Mouse (Mus musculus) common myeloid progenitor, adult 5-6 weeks (primary cell): ENCODE results near the gene Fcgr3. TPM values are rescaled to one million over a fixed set of nuclear protein-coding genes. Genes with fewer than 3 reads are reported as not detected.
A peak's percentile ranks its signal among the peaks of the same experiment; 100 is the strongest.

Source experiments
- ATAC-seq: replicated peaks from 2 replicates; pipeline ENCODE4 v1.8.0; 2016; ENCODE audit warnings: low read depth, mild to moderate bottlenecking, moderate TSS enrichment, inconsistent platforms; ENCODE audit not compliant: poor library complexity, severe bottlenecking
- total RNA-seq: library from RNA; stranded (forward); fragments of 200-1000, 187-1606 nt; gene quantifications from 2 replicates; pipeline ENCODE4 v1.2.3, GENCODE M21; 2017

The Fcgr3 gene
- total RNA-seq: 7.8 and 15.7 TPM in 2 replicates

- ATAC-seq: peak; percentile 37
Measured at GRCm38 (mm10) chr1:171064491-171065242, at the start of gene Fcgr3. Gene Fcgr3, minus strand, starts transcription at chr1:171064935.

GRCm38 (mm10) chr1:171113873-171114299 is 49.2 kb upstream of the Fcgr3 start, which contains the start of gene Cfap126:
Gene Cfap126, plus strand, starts transcription at chr1:171113918.
- peak; percentile 56 for ATAC-seq

GRCm38 (mm10) chr1:171112986-171113385 is 48.3 kb upstream of the Fcgr3 start:
- ATAC-seq: no peak

- ATAC-seq: peak; percentile 22
Measured at GRCm38 (mm10) chr1:171111781-171112575, 47.2 kb upstream of the Fcgr3 start.

GRCm38 (mm10) chr1:171111020-171111780 is 46.5 kb upstream of the Fcgr3 start:
- ATAC-seq: peak; percentile 74

- no peak for ATAC-seq
Measured at GRCm38 (mm10) chr1:171110659-171111019, 45.9 kb upstream of the Fcgr3 start.

GRCm38 (mm10) chr1:171109620-171110019 is 44.9 kb upstream of the Fcgr3 start:
- ATAC-seq: no peak

- ATAC-seq: no peak
Measured at GRCm38 (mm10) chr1:171105226-171105625, 40.5 kb upstream of the Fcgr3 start.

GRCm38 (mm10) chr1:171103179-171103840 is 38.6 kb upstream of the Fcgr3 start:
- peak; percentile 46 for ATAC-seq

- ATAC-seq: peak; percentile 59
Measured at GRCm38 (mm10) chr1:171102547-171103177, 37.9 kb upstream of the Fcgr3 start.

GRCm38 (mm10) chr1:171101733-171102546 is 37.2 kb upstream of the Fcgr3 start:
- peak; percentile 53 for ATAC-seq

GRCm38 (mm10) chr1:171101033-171101432 is 36.3 kb upstream of the Fcgr3 start:
- ATAC-seq: no peak

- peak; percentile 30 for ATAC-seq
Measured at GRCm38 (mm10) chr1:171097612-171098011, 32.9 kb upstream of the Fcgr3 start.

GRCm38 (mm10) chr1:171097136-171097535 is 32.4 kb upstream of the Fcgr3 start:
- no peak for ATAC-seq

- ATAC-seq: no peak
Measured at GRCm38 (mm10) chr1:171096110-171096964, 31.6 kb upstream of the Fcgr3 start.

- ATAC-seq: no peak
Measured at GRCm38 (mm10) chr1:171094424-171094823, 29.7 kb upstream of the Fcgr3 start.

- ATAC-seq: no peak
Measured at GRCm38 (mm10) chr1:171090761-171091160, 26.0 kb upstream of the Fcgr3 start.

GRCm38 (mm10) chr1:171089891-171090290 is 25.2 kb upstream of the Fcgr3 start:
- ATAC-seq: no peak
